Mouse (Mus musculus): ENCODE measurements around the gene Tab2. TPM values are rescaled to one million over a fixed set of nuclear protein-coding genes. Genes with fewer than 3 reads are reported as not detected.
A peak's percentile ranks its signal among the peaks of the same experiment; 100 is the strongest.
"Not testable (repeated sequence)": the region's sequence is repeated elsewhere in the genome, so short reads cannot be mapped to it uniquely, and the experiment has no call there.

Gene Tab2
- polyA plus RNA-seq, 1 experiment: 21.2 TPM

GRCm38 (mm10) chr10:7900719-7901627 lies 55.1 kb downstream of the Tab2 start:
- no peak for DNase-seq (ENCODE audit: low read depth, low spot score)
- 86% methylated on average over 14 of the region's 14 CpGs for WGBS

DNA sequence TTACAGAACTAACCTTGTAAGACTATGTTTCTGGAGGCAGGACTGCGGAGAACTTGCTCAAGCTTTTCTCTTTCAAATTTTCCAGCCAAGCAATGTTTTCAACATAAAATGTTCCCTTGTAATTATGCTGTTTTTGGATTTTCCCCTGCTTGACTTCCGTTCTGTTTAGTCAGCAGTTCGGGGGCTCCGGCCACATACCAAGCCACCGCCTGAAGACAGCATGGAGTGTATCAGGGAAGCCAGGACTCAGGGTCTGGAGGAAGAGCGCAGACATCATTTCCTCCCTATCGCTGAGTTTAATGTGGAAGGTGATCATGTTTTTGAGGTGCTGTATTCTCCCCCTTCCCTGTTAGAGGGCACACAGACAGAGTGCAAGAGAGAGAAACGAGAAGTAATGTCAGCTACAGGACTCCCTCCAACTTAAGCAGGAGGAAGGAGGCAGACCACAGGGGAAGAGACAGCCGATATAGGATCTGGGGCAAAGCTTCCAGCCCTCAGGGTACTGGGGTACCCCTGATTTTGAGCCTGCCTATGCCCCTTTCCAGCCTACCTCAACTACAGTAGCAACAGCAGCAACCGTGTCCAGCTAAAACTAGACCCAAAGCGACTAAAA lies 67.7 kb downstream of the Tab2 start:
- WGBS: 75% methylated on average over 11 of the region's 11 CpGs
- DNase-seq (ENCODE audit: low read depth, low spot score): no peak

DNA sequence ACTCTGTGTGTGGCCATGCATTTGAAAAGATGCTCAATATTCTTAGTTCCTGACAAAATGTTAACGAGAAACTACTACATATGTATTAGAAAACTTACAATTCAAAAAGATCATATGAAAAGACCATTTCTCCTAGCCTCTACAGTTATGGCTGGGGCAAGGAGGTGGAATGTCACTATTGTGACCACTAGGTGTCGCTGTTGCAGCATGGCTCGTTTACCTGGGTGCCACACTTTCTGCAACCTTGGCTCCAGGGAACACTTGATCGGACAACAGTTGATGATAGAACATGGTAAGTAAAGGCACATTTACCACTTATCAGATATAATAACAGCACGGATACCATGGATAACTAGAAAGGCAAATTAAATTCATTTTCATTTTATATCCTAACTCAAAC lies 72.5 kb downstream of the Tab2 start:
- WGBS: 3% methylated on average over 5 of the region's 5 CpGs

DNA sequence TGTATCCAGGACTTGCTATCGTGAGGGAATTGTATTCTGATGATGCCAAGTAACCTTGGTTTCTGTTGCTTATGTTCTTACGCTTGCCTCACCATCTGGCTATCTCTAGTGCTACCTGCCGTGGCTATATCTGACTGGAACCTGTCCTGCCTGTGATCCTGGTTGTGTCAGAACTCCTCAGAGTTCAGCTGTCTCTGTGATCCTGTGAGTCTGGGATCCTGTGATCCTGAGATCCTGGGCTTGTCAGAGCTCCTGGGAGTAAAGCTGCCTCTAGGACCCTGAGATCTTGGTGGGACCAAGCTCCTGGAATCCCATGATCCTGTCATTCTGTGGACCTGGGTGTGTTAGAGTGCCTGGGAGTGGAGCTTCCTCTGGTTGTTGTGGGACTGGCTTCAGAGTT lies 74.1 kb downstream of the Tab2 start:
- WGBS: 89% methylated on average over 3 of the region's 3 CpGs
- DNase-seq (ENCODE audit: low read depth, low spot score): no peak

More for the DNA sequence above, 72.5 kb downstream of the Tab2 start:
- DNase-seq (ENCODE audit: low read depth, low spot score): peak; percentile 71

DNA sequence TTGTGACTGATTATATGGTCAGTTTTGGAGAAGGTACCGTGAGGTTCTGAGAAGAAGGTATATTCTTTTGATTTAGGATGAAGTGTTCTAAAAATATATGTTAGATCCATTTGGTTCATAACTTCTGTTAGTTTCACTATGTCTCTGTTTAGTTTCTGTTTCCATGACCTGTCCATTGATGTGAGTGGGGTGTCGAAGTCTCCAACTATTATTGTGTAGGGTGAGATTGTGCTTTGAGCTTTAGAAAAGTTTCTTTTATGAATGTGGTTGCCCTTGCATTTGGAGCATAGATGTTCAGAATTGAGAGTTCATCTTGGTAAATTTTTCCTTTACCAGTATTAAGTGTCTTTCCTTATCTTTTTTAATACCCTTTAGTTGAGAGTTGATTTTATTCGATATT lies 75.7 kb downstream of the Tab2 start:
- 91% methylated on average over 3 of the region's 3 CpGs for WGBS
- not testable (repeated sequence) for DNase-seq (ENCODE audit: low read depth, low spot score)

DNA sequence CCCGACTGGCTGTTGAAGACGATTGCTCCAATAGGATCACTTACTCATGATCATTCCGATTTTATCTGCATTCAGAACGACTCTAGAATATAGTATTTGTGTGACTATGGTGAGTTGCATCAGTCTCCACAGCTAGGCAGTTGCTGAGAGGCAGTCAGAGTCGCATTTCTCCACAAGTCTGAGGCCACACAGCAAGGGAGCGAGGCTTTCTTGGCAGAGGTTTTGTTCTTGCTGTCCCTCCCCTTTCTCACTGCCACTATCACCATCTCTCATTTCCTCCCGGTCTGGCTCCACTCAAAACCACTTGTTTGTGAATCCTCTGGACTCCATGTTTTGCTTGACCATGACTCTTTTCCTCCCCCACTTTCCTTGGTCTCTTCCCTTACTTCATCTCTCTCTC lies 81.8 kb downstream of the Tab2 start:
- 78% methylated on average over 7 of the region's 7 CpGs for WGBS
- DNase-seq (ENCODE audit: low read depth, low spot score): no peak

GRCm38 (mm10) chr10:7871381-7872020 lies 84.5 kb downstream of the Tab2 start:
- 59% methylated on average over 5 of the region's 5 CpGs for WGBS
- DNase-seq (ENCODE audit: low read depth, low spot score): no peak

GRCm38 (mm10) chr10:7870571-7871315 lies 85.3 kb downstream of the Tab2 start:
- DNase-seq (ENCODE audit: low read depth, low spot score): no peak
- 65% methylated on average over 11 of the region's 11 CpGs for WGBS

DNA sequence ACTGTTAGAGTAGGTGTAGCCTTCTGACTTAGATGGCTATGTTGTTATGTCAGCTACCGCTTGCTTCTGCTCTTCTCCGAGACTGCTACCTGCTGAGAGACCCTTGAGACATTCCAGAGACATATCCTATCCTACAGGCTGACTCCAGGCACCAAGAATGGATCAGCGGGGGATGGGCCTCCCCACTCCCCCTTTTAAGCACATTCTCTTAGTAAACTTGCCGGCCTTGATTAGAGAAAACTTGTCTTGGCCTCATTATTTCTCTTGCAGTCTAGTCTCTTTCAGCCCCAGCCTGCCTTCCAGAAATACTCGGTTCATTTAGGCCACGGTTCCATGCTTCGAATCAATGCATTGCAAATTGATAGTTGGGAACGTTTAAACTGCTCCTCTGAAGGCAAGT lies 86.3 kb downstream of the Tab2 start:
- WGBS: 87% methylated on average over 8 of the region's 8 CpGs
- DNase-seq (ENCODE audit: low read depth, low spot score): no peak

DNA sequence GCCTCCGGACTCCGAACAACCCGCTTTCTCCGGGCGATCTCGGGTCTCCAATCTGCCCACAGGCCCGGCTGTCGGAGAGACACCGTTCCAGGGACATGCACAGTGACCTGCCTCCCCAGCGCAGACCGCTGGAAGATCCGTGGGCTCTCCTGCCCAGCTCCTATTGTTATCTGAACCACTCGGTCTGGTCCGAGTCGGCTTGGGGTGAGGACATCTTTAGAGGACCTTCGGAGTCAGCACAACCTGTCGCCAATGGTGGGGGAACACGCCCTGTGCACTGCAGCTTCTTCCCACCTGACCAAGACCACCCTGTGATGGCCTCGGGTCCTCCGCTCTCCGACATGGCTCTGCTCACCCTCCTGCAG lies 88.4 kb downstream of the Tab2 start:
- no peak for DNase-seq (ENCODE audit: low read depth, low spot score)
- 61% methylated on average over 21 of the region's 21 CpGs for WGBS

DNA sequence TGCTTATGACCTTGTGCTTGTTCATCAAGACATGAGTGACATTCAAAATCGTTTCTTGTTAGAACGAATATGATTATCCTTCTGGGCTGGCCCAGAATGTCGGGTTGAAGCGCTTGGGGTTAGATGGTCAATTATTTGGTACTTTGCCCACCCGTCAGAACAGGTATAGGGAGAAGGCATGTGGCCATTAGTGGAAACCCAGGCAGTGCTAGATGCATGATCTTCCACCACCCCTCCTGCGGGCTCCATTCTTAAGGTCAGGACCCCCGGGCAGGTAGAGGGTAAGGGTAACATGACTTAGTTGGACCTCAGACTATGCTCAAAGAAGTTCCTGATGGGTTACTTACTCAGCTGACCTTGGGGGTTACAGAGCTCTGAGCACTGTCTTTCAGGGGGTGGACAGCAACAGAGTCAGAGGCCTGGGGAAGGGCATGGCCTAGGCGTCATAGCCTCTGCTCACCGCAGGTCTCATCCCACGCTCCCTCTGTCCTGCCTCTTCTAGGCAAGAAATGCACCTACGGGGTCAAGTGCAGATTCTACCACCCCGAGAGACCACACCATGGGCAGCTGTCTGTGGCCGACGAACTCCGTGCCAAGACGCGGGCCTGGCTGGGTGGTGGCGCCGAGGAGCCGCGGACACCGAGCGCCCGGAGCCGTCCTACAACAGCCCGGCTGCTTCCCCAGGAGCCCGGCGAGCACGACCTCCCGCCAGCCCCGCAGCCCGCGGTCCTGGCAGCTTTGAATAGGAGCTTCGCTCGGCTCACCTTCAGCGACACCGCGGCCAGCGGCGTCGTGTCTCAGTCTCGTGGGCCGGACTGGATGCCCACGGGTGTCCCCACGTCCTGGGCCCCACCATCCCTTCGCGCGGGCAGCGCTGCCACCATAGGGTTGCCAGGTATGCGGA lies 89.0 kb downstream of the Tab2 start:
- no peak for DNase-seq (ENCODE audit: low read depth, low spot score)
- 52% methylated on average over 50 of the region's 50 CpGs for WGBS

- no peak for DNase-seq (ENCODE audit: low read depth, low spot score)
- WGBS: 46% methylated on average over 3 of the region's 3 CpGs
These were observed 91.2 kb downstream of the Tab2 start for GRCm38 (mm10) chr10:7864806-7865205.

- 47% methylated on average over 6 of the region's 6 CpGs for WGBS
- no peak for DNase-seq (ENCODE audit: low read depth, low spot score)
These were observed 91.8 kb downstream of the Tab2 start for GRCm38 (mm10) chr10:7864184-7864583.

DNA sequence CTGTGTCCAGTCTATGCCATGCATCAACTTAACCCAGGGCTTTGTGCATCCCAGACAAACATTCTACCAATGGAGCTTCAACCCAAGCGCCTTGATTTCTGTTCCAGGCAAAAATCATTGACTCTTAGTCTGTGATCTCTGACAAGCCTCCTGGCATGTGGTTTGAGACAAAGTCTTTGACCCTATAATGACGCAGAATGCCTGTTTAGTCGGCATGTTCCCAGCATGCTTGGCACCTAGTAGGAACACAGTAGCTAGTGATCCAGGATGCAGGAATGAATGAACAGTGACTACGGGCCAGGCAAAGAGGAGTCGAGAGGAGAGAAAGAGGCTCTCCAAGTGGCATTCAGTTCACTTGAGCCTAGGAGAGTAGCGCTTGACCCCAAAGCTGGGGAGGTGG lies 92.6 kb downstream of the Tab2 start:
- DNase-seq (ENCODE audit: low read depth, low spot score): no peak
- 92% methylated on average over 6 of the region's 6 CpGs for WGBS

GRCm38 (mm10) chr10:7861937-7862657 lies 93.9 kb downstream of the Tab2 start:
- 78% methylated on average over 25 of the region's 25 CpGs for WGBS
- DNase-seq (ENCODE audit: low read depth, low spot score): no peak

GRCm38 (mm10) chr10:7861259-7861936 lies 94.6 kb downstream of the Tab2 start:
- 35% methylated on average over 14 of the region's 14 CpGs for WGBS
- DNase-seq (ENCODE audit: low read depth, low spot score): no peak

DNA sequence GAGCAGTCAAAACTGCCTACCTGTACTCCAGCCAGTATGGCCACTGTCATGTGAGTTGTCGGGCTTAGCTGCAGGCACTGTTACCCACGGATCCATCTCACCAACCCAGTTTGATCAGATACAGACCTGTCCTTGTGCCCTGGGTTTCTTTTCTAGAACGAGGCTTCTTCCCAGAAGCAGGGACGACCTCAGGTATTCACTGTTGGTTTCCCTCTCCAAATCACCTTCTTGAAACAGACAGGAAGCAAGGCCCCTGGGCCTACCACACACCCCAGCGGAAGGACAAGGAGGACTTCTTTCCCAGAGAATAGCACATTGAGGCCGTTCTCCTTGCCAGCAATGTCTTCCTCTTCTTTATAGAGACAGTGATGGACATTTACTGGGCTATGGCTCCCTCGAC lies 95.5 kb downstream of the Tab2 start:
- no peak for DNase-seq (ENCODE audit: low read depth, low spot score)
- WGBS: 89% methylated on average over 7 of the region's 7 CpGs

Data from large intestine, adult 2 months (tissue).